Mouse (Mus musculus) intestine, embryonic 14.5 days (tissue): ENCODE data around the gene Cdh16. TPM values are rescaled to one million over a fixed set of nuclear protein-coding genes. Genes with fewer than 3 reads are reported as not detected.

Experiments used
- ATAC-seq: fragments of 200-750 bp; cut with Nextera tagmentation; replicated peaks from 2 replicates; pipeline ENCODE4 v1.8.0; 2017; ENCODE audit warnings: low read depth, moderate number of reproducible peaks, moderate TSS enrichment, moderate library complexity; ENCODE audit not compliant: low FRiP score, low TSS enrichment
- DNase-seq: peaks from one replicate; pipeline ENCODE4 v3.0.0-alpha.2; 2018; ENCODE audit warnings: low spot score
- H3K27ac ChIP-seq: fragments of 300-500 bp; sonication (generic); 2 replicates; pipeline ENCODE4 v1.5.1; 2014; ENCODE audit warnings: low read depth, mild to moderate bottlenecking, control low read depth
- H3K27me3 ChIP-seq: fragments of 300-500 bp; sonication (generic); replicated peaks from 2 replicates; pipeline ENCODE4 v1.6.1; 2014; ENCODE audit warnings: low read length, control low read depth; ENCODE audit not compliant: control insufficient read depth, insufficient read depth
- H3K36me3 ChIP-seq: fragments of 300-500 bp; sonication (generic); 2 replicates; pipeline ENCODE4 v1.6.1; 2014; ENCODE audit warnings: low read length, control low read depth; ENCODE audit not compliant: control insufficient read depth, insufficient read depth
- H3K4me1 ChIP-seq: fragments of 300-500 bp; sonication (generic); replicated peaks from 2 replicates; pipeline ENCODE4 v1.6.1; 2014; ENCODE audit warnings: low read length, control low read depth, mixed read lengths; ENCODE audit not compliant: control insufficient read depth, insufficient read depth
- H3K4me2 ChIP-seq: fragments of 300-500 bp; sonication (generic); 2 replicates; pipeline ENCODE4 v1.6.1; 2014; ENCODE audit warnings: low read length
- H3K4me3 ChIP-seq: fragments of 300-500 bp; sonication (generic); 2 replicates; pipeline ENCODE4 v1.5.1; 2014; ENCODE audit warnings: low read depth, low read length, control low read depth, mixed read lengths
- H3K9ac ChIP-seq: fragments of 300-500 bp; sonication (generic); 2 replicates; pipeline ENCODE4 v1.6.1; 2014; ENCODE audit warnings: mild to moderate bottlenecking, low read length
- H3K9me3 ChIP-seq: fragments of 300-500 bp; sonication (generic); 2 replicates; pipeline ENCODE4 v1.6.1; 2016; ENCODE audit warnings: low read length, control low read depth; ENCODE audit not compliant: control insufficient read depth
- WGBS: fragments of 180-500 bp; shearing (Covaris S2); extraction: QIAGEN DNeasy Blood & Tissue Kit; methylation state at CpG from one replicate; pipeline ENCODE4 v1.1.7; 2014; 5-methylcytosine and 5-hydroxymethylcytosine counted together
- polyA plus RNA-seq: library from polyadenylated mRNA; unstranded; fragments of >200 nt; fragmentation: Nextera tagmentation; extraction: Ambion mirVana; gene quantifications from 2 replicates; pipeline ENCODE4 v1.2.1, GENCODE M21; 2014

The Cdh16 gene
- polyA plus RNA-seq, 1 experiment from 2014 or later, result 0.42 TPM

- ATAC-seq, result no peak
- peaks cover 12% of the 10 kb centered on the region for H3K4me1 ChIP-seq
Measured at GRCm38 (mm10) chr8:104629306-104630110, 5.3 kb upstream of the Cdh16 start.

GRCm38 (mm10) chr8:104628402-104628801 lies 4.2 kb upstream of the Cdh16 start:
- H3K4me1 ChIP-seq, result peaks cover 12% of the 10 kb centered on the region
- H3K27me3 ChIP-seq, result peaks cover 19% of the 10 kb centered on the region; the same call in 1 of the 2 replicates
- no peak overlapping the region for H3K4me3 ChIP-seq
- no peak overlapping the region for H3K27ac ChIP-seq
- DNase-seq (no peak), ATAC-seq (no peak)
- WGBS, result 93% methylated on average over 21 of the region's 21 CpGs
- no peaks in the 10 kb centered on the region for H3K9me3 ChIP-seq
- H3K9ac ChIP-seq, result no peak overlapping the region
- no peak overlapping the region for H3K4me2 ChIP-seq
- H3K36me3 ChIP-seq, result no peaks in the 10 kb centered on the region

More at GRCm38 (mm10) chr8:104629306-104630110, 5.3 kb upstream of the Cdh16 start:
- H3K9me3 ChIP-seq, result no peaks in the 10 kb centered on the region
- peaks cover 19% of the 10 kb centered on the region; the same call in 1 of the 2 replicates for H3K27me3 ChIP-seq
- no peak for DNase-seq
- H3K4me2 ChIP-seq, result no peak overlapping the region
- no peak overlapping the region for H3K9ac ChIP-seq
- WGBS, result 67% methylated on average over 22 of the region's 22 CpGs
- H3K4me3 ChIP-seq, result no peak overlapping the region
- no peak overlapping the region for H3K27ac ChIP-seq
- H3K36me3 ChIP-seq, result no peaks in the 10 kb centered on the region

GRCm38 (mm10) chr8:104627065-104627740 lies 3.0 kb upstream of the Cdh16 start:
- WGBS, result 68% methylated on average over 3 of the region's 4 CpGs
- Histone ChIP-seq H3K4me1 (peaks cover 12% of the 10 kb centered on the region), H3K4me3 (no peak overlapping the region), H3K9me3 (no peaks in the 10 kb centered on the region), H3K9ac (no peak overlapping the region), H3K27ac (no peak overlapping the region), H3K36me3 (no peaks in the 10 kb centered on the region), H3K27me3 (peaks cover 19% of the 10 kb centered on the region; the same call in 1 of the 2 replicates), H3K4me2 (no peak overlapping the region)
- ATAC-seq, result no peak
- no peak for DNase-seq

- no peak overlapping the region for H3K4me3 ChIP-seq
- WGBS, result 77% methylated on average over 5 of the region's 5 CpGs
- H3K36me3 ChIP-seq, result no peaks in the 10 kb centered on the region
- no peak overlapping the region for H3K4me2 ChIP-seq
- H3K4me1 ChIP-seq, result no peaks in the 10 kb centered on the region
- no peak for ATAC-seq
- no peak overlapping the region for H3K27ac ChIP-seq
- H3K9ac ChIP-seq, result no peak overlapping the region
- H3K9me3 ChIP-seq, result no peaks in the 10 kb centered on the region
- no peaks in the 10 kb centered on the region for H3K27me3 ChIP-seq
- DNase-seq, result no peak
Measured at GRCm38 (mm10) chr8:104620765-104621164, 3.4 kb downstream of the Cdh16 start.

GRCm38 (mm10) chr8:104613119-104613518 lies 11.1 kb downstream of the Cdh16 start:
- no peaks in the 10 kb centered on the region for H3K27me3 ChIP-seq
- ATAC-seq (no peak), DNase-seq (no peak)
- peaks cover 7% of the 10 kb centered on the region; the same call in 1 of the 2 replicates for H3K4me1 ChIP-seq
- no peak overlapping the region for H3K4me3 ChIP-seq
- no peaks in the 10 kb centered on the region for H3K36me3 ChIP-seq
- no peaks in the 10 kb centered on the region for H3K9me3 ChIP-seq
- WGBS, result 67% methylated on average over 4 of the region's 4 CpGs
- no peak overlapping the region for H3K27ac ChIP-seq
- H3K9ac ChIP-seq, result no peak overlapping the region
- H3K4me2 ChIP-seq, result no peak overlapping the region

- Histone ChIP-seq H3K27me3 (no peaks in the 10 kb centered on the region), H3K36me3 (no peaks in the 10 kb centered on the region), H3K4me1 (peaks cover 7% of the 10 kb centered on the region; the same call in 1 of the 2 replicates), H3K4me3 (no peak overlapping the region), H3K9ac (no peak overlapping the region), H3K27ac (no peak overlapping the region), H3K4me2 (no peak overlapping the region), H3K9me3 (no peaks in the 10 kb centered on the region)
- DNase-seq (no peak), ATAC-seq (no peak)
- WGBS, result 36% methylated on average over 4 of the region's 4 CpGs
Measured at GRCm38 (mm10) chr8:104611613-104612012, 12.6 kb downstream of the Cdh16 start.

- no peak for ATAC-seq
- Histone ChIP-seq H3K4me2 (no peak overlapping the region), H3K4me1 (peaks cover 13% of the 10 kb centered on the region; the same call in 1 of the 2 replicates), H3K36me3 (no peaks in the 10 kb centered on the region), H3K27me3 (no peaks in the 10 kb centered on the region), H3K27ac (no peak overlapping the region), H3K4me3 (no peak overlapping the region), H3K9ac (no peak overlapping the region), H3K9me3 (no peaks in the 10 kb centered on the region)
- WGBS, result 69% methylated on average over 12 of the region's 12 CpGs
- DNase-seq, result no peak
Measured at GRCm38 (mm10) chr8:104610185-104610766, 13.9 kb downstream of the Cdh16 start.

GRCm38 (mm10) chr8:104609222-104609621 lies 15.0 kb downstream of the Cdh16 start:
- H3K9ac ChIP-seq, result no peak overlapping the region
- peaks cover 13% of the 10 kb centered on the region; the same call in 1 of the 2 replicates for H3K4me1 ChIP-seq
- no peak overlapping the region for H3K4me3 ChIP-seq
- no peak overlapping the region for H3K27ac ChIP-seq
- no peak overlapping the region for H3K4me2 ChIP-seq
- ATAC-seq (no peak), DNase-seq (no peak)
- no peaks in the 10 kb centered on the region for H3K9me3 ChIP-seq
- H3K36me3 ChIP-seq, result no peaks in the 10 kb centered on the region
- 84% methylated on average over 8 of the region's 8 CpGs for WGBS
- H3K27me3 ChIP-seq, result no peaks in the 10 kb centered on the region
